Mouse (Mus musculus): ENCODE measurements around the gene Olfr69.
"Not testable (repeated sequence)": the region's sequence is repeated elsewhere in the genome, so short reads cannot be mapped to it uniquely, and the experiment has no call there.

DNA sequence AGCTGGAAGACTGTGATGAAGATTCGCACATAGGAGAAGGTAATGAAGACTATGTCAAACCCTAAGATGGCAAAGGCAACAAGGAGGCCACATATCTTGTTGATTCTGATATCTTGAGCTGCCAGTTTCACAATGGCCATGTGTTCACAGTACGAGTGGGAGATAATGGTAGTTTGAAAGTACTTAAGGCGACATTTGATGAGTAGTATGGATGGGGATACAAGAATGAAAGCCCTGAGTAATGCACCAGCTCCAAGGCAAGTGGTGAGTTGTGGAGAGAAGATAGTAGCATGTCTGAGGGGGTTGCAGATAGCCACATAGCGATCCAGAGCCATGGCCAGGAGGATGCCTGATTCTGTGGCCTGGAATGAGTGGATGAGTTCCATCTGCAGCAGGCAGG lies 6.3 kb upstream of the Olfr69 start:
- not testable (repeated sequence) for TF ChIP-seq HCFC1 (IDR thresholded peaks at IDR 0.05; ENCODE audit: borderline replicate concordance, insufficient read depth, low read length); MAFK (IDR thresholded peaks at IDR 0.05; ENCODE audit: insufficient read depth, low read depth, low read length); CHD2 (IDR thresholded peaks at IDR 0.05; ENCODE audit: low read depth, low read length); ZC3H11A (IDR thresholded peaks at IDR 0.05; ENCODE audit: borderline replicate concordance, low read depth, low read length); ZNF384 (IDR thresholded peaks at IDR 0.05; ENCODE audit: low read depth, low read length)

All from ES-E14 (cell line).